Mouse (Mus musculus) embryonic facial prominence, embryonic 14.5 days (tissue): Measurements from ENCODE around the gene Tmem164. TPM values are rescaled to one million over a fixed set of nuclear protein-coding genes. Genes with fewer than 3 reads are reported as not detected.

ENCODE experiments used
- ATAC-seq: fragments of 200-750 bp; cut with Nextera tagmentation; 2 replicates; pipeline ENCODE4 v1.8.0; 2017; ENCODE audit warnings: low read depth, moderate number of reproducible peaks, moderate TSS enrichment
- DNase-seq: peaks from one replicate; pipeline ENCODE4 v3.0.0-alpha.2; 2015; ENCODE audit warnings: low spot score
- H3K27ac ChIP-seq: fragments of 300-500 bp; sonication (generic); replicated peaks from 2 replicates; pipeline ENCODE4 v1.5.1; 2014; ENCODE audit warnings: low read depth, mild to moderate bottlenecking, low read length, moderate library complexity
- H3K27me3 ChIP-seq: fragments of 300-500 bp; sonication (generic); replicated peaks from 2 replicates; pipeline ENCODE4 v1.6.1; 2014; ENCODE audit warnings: low read length; ENCODE audit not compliant: control insufficient read depth, insufficient read depth
- H3K36me3 ChIP-seq: fragments of 300-500 bp; sonication (generic); 2 replicates; pipeline ENCODE4 v1.6.1; 2014; ENCODE audit warnings: low read length, mixed read lengths; ENCODE audit not compliant: control insufficient read depth, insufficient read depth
- H3K4me1 ChIP-seq: fragments of 300-500 bp; sonication (generic); 2 replicates; pipeline ENCODE4 v1.6.1; 2014; ENCODE audit warnings: antibody characterized with exemption, low read length; ENCODE audit not compliant: control insufficient read depth, insufficient read depth
- H3K4me2 ChIP-seq: fragments of 300-500 bp; sonication (generic); 2 replicates; pipeline ENCODE4 v1.6.1; 2014; ENCODE audit warnings: low read depth, mild to moderate bottlenecking, low read length, moderate library complexity, mixed read lengths
- H3K4me3 ChIP-seq: fragments of 300-500 bp; sonication (generic); 2 replicates; pipeline ENCODE4 v1.5.1; 2014; ENCODE audit warnings: low read depth, mild to moderate bottlenecking, low read length
- H3K9ac ChIP-seq: fragments of 300-500 bp; sonication (generic); 2 replicates; pipeline ENCODE4 v1.6.1; 2014; ENCODE audit warnings: low read depth, mild to moderate bottlenecking, low read length, moderate library complexity, mixed read lengths
- H3K9me3 ChIP-seq: fragments of 300-500 bp; sonication (generic); 2 replicates; pipeline ENCODE4 v1.6.1; 2016; ENCODE audit warnings: low read length; ENCODE audit not compliant: control insufficient read depth
- WGBS: fragments of 180-500 bp; shearing (Covaris S2); extraction: QIAGEN DNeasy Blood & Tissue Kit; methylation state at CpG from one replicate; pipeline ENCODE4 v1.1.7; 2014; 5-methylcytosine and 5-hydroxymethylcytosine counted together
- polyA plus RNA-seq: library from polyadenylated mRNA; unstranded; fragments of >200 nt; fragmentation: Nextera tagmentation; extraction: Ambion mirVana; gene quantifications from 2 replicates; pipeline ENCODE4 v1.2.1, GENCODE M21; 2014

Gene Tmem164
- polyA plus RNA-seq, 1 experiment from 2014 or later: 31.8 TPM

DNA sequence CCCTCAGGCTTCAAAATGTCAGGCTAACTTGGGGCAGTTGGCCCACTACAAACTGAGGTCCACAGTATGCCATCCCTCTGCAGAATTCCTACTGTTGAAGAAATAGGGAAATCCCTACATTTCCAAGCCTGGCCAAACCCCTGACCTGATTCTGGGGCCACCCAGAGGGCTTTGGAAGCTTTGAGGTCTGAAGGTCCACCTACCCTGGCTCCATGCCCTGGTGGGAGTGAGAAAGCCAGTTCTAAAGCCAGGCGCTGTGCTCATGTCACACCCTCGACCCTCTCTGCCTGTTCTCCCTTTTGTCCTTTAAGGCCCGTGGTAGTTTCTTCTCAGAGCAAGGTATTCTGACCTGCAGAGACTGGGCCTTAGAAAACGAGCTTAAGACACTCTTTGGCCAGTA is 94.9 kb downstream of the Tmem164 start:
- no peaks in the 10 kb centered on the region for H3K9me3 ChIP-seq
- no peak for DNase-seq
- no peak overlapping the region for H3K27ac ChIP-seq
- no peaks in the 10 kb centered on the region for H3K4me1 ChIP-seq
- WGBS: 82% methylated on average over 4 of the region's 4 CpGs
- H3K9ac ChIP-seq: no peak overlapping the region
- H3K36me3 ChIP-seq: peaks cover 19% of the 10 kb centered on the region
- no peak for ATAC-seq
- peaks cover 5% of the 10 kb centered on the region for H3K27me3 ChIP-seq
- H3K4me2 ChIP-seq: no peak overlapping the region
- no peak overlapping the region for H3K4me3 ChIP-seq

DNA sequence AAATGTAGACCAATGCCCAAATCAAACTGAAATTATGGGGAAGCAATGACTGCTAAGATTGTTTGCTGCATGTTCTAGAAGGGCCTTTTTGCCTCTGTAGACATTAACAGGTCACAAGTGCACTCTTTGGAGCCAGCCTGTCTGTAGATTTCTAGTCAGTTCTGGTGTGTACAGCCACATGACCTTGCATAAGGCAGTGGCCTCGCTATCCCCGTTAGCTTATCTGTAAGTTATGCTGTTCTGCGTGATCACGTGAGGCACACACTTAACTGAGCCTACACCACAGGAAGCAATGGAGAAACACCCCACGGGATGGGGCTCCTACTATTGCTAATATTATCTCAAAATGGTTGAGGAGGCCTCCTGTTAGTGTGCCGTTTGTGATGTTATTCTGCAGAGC is 97.4 kb downstream of the Tmem164 start:
- no peak overlapping the region for H3K9ac ChIP-seq
- H3K9me3 ChIP-seq: no peaks in the 10 kb centered on the region
- no peak overlapping the region for H3K4me2 ChIP-seq
- DNase-seq (no peak), ATAC-seq (no peak)
- no peak overlapping the region for H3K4me3 ChIP-seq
- peaks cover 15% of the 10 kb centered on the region for H3K36me3 ChIP-seq
- peaks cover 5% of the 10 kb centered on the region; the same call in 1 of the 2 replicates for H3K27me3 ChIP-seq
- WGBS: 50% methylated on average over 6 of the region's 6 CpGs
- H3K27ac ChIP-seq: no peak overlapping the region; the same call in 1 of the 2 replicates
- no peaks in the 10 kb centered on the region for H3K4me1 ChIP-seq

GRCm38 (mm10) chrX:142786160-142787052 is 105.2 kb downstream of the Tmem164 start:
- Histone ChIP-seq H3K9ac (no peak overlapping the region), H3K4me3 (no peak overlapping the region), H3K36me3 (peaks cover 11% of the 10 kb centered on the region; the same call in 1 of the 2 replicates), H3K9me3 (no peaks in the 10 kb centered on the region), H3K4me1 (no peaks in the 10 kb centered on the region), H3K4me2 (no peak overlapping the region), H3K27ac (no peak overlapping the region), H3K27me3 (peaks cover 4% of the 10 kb centered on the region; the same call in 1 of the 2 replicates)
- DNase-seq (no peak), ATAC-seq (no peak)
- 84% methylated on average over 10 of the region's 10 CpGs for WGBS

DNA sequence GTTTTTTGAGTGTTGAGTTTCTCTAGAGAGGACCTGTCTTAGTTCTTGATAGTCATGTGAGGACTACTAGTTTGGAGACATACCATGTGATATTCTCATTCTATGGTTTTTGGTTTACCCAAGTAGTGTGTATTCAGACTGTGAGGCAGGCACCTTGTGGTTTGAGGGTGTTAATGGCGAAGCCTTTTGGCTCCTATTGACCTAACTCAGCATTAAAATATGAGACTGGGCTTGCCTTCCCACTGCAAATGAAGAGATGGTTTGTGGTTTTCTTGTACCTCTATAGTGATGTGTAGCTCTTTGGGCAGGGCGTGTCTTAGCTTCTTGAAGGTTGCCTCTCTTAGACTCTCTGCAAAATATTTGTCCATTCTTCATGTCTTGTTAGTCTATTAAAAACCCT is 111.0 kb downstream of the Tmem164 start:
- 88% methylated on average over 2 of the region's 2 CpGs for WGBS
- ATAC-seq (no peak), DNase-seq (no peak)
- H3K36me3 ChIP-seq: no peaks in the 10 kb centered on the region
- H3K4me2 ChIP-seq: no peak overlapping the region
- H3K27me3 ChIP-seq: no peaks in the 10 kb centered on the region; the same call in 1 of the 2 replicates
- no peaks in the 10 kb centered on the region for H3K9me3 ChIP-seq
- H3K27ac ChIP-seq: no peak overlapping the region
- H3K4me1 ChIP-seq: no peaks in the 10 kb centered on the region
- H3K4me3 ChIP-seq: no peak overlapping the region
- no peak overlapping the region for H3K9ac ChIP-seq

DNA sequence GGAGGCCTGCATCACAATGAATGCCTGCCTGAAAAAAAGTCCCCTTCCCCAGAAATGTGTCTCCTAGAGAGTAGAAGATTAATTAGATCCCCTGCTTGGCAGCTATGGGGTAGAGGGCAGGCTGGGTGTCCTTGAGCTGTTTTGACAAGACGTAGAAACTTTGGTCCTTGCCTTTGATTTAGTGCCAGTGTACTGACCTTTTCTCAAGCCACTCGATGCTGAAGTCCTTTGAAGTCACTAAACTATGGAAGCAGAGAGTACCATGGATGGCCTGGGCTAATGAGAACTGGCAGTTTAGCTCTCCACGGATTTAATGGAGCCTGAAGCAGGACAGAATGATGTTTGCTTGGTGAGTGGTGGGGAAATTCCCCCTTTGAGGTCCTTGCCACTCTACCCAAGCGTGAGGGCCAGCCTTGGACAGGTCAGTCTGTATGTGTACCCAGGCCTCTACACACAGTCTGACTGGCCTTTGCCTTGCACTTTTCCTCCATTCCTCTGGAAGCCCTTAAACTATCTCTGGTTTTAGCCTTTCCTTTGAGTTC is 112.9 kb downstream of the Tmem164 start:
- Histone ChIP-seq H3K27me3 (no peaks in the 10 kb centered on the region), H3K9me3 (no peaks in the 10 kb centered on the region), H3K36me3 (no peaks in the 10 kb centered on the region), H3K27ac (no peak overlapping the region), H3K4me2 (no peak overlapping the region), H3K9ac (no peak overlapping the region), H3K4me3 (no peak overlapping the region), H3K4me1 (no peaks in the 10 kb centered on the region)
- DNase-seq: no peak
- 67% methylated on average over 4 of the region's 4 CpGs for WGBS
- no peak for ATAC-seq

GRCm38 (mm10) chrX:142804596-142804995 is 123.4 kb downstream of the Tmem164 start:
- no peak overlapping the region for H3K4me2 ChIP-seq
- H3K9me3 ChIP-seq: no peaks in the 10 kb centered on the region
- no peak for DNase-seq
- no peak for ATAC-seq
- 95% methylated on average over 3 of the region's 3 CpGs for WGBS
- no peak overlapping the region for H3K4me3 ChIP-seq
- H3K36me3 ChIP-seq: no peaks in the 10 kb centered on the region
- no peak overlapping the region for H3K27ac ChIP-seq
- no peak overlapping the region for H3K9ac ChIP-seq
- no peaks in the 10 kb centered on the region; the same call in 1 of the 2 replicates for H3K27me3 ChIP-seq
- H3K4me1 ChIP-seq: no peaks in the 10 kb centered on the region

DNA sequence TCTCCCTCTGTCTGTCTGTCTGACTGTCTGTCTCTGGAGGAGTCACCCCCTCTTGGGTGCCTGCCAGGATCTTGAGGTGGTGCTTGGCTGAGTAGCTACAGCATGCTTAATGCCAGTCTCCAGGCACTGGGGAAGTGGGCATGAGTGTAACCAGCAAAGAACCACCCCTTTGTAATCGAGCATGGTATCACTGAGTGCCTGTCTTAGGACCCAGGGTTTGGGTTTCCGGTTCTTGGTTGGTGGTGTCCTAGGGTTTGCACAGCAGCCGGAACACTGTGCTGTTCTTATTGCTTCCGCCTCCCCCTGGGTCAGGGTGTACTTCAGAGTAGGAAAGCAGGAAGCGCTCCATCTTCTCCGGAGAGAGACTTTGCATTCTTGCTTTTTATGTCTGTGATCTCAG is 124.9 kb downstream of the Tmem164 start:
- H3K27ac ChIP-seq: no peak overlapping the region
- H3K4me1 ChIP-seq: no peaks in the 10 kb centered on the region
- no peak overlapping the region for H3K4me3 ChIP-seq
- DNase-seq (no peak), ATAC-seq (no peak; the same call in 1 of the 2 replicates)
- no peaks in the 10 kb centered on the region for H3K36me3 ChIP-seq
- H3K4me2 ChIP-seq: no peak overlapping the region; the same call in 1 of the 2 replicates
- H3K9ac ChIP-seq: no peak overlapping the region
- H3K9me3 ChIP-seq: no peaks in the 10 kb centered on the region
- no peaks in the 10 kb centered on the region; the same call in 1 of the 2 replicates for H3K27me3 ChIP-seq
- WGBS: 59% methylated on average over 6 of the region's 6 CpGs

GRCm38 (mm10) chrX:142806620-142807061 is 125.4 kb downstream of the Tmem164 start:
- no peak overlapping the region; the same call in 1 of the 2 replicates for H3K4me2 ChIP-seq
- peak; percentile 67 for DNase-seq

More at GRCm38 (mm10) chrX:142806620-142807061, 125.4 kb downstream of the Tmem164 start:
- H3K27ac ChIP-seq: no peak overlapping the region
- no peak overlapping the region for H3K4me3 ChIP-seq
- H3K9ac ChIP-seq: no peak overlapping the region
- no peaks in the 10 kb centered on the region for H3K9me3 ChIP-seq
- H3K36me3 ChIP-seq: no peaks in the 10 kb centered on the region
- WGBS: 35% methylated on average over 10 of the region's 10 CpGs
- H3K4me1 ChIP-seq: no peaks in the 10 kb centered on the region
- H3K27me3 ChIP-seq: no peaks in the 10 kb centered on the region; the same call in 1 of the 2 replicates
- peak; percentile 78 for ATAC-seq
